Mouse (Mus musculus): ENCODE measurements at regions not wholly inside any gene's neighbourhood (a gene's known extent, or its start where the extent isn't known, plus 50 kb on each side); places are given as distances from the start of the nearest gene placed in this dataset.

- TF ChIP-seq CTCF (IDR thresholded peaks at IDR 0.05; ENCODE audit: low read depth) (no peak), EP300 (IDR thresholded peaks at IDR 0.05; ENCODE audit: low read depth) (no peak)
These were observed 246.6 kb upstream of the Jag1 start for GRCm38 (mm10) chr2:137363006-137363405.

All from liver, embryonic 14.5 days (tissue).